Mouse (Mus musculus) thymus, postnatal 36 days (tissue): ENCODE data around the gene Gstm3.

Source experiments
- DNase-seq, 2 experiments: peaks; one replicate each; pipeline ENCODE4 v3.0.0; 2022; ENCODE audit warnings: mixed read lengths in 2 of 2

Gstm3 gene

DNA sequence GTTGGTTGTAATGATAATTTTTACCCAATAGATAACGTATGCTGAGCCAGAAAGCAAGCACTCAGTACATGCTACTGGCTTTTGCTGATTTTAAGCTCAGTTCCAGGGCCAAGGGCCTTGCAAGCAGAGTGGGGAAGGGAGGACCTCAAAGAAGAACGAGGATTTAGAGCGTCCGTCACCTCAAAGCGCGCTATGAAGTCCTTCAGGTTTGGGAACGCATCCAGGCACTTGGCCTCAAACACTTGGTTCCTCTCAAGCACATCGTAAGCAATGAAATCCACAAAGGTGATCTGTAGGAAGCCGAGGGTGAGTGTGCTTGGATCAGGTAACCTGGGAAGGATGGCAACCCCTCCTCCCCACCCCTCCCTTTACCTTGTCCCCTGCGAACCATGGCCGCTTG is 40.4 kb downstream of the Gstm3 start:
- DNase-seq, result no peak

DNA sequence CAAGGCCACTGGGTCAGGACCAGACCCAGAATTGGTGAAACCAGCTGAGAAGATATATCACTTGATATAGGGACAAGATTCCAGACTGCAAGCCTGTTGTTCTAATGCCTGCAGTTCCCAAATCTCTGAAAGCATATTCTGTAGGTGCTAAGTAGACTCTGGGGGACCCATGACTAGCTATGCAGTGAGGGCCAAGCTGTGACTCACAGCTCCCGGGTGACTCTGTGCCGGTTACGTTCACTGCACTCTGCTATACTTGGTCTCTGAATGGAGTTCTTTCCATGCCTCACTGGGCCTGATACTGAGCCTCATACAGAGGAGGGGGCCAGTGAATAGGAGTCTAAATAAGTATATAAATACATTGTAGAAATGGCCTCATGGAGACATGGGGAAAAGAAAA is 41.2 kb downstream of the Gstm3 start:
- DNase-seq, result no peak

GRCm38 (mm10) chr3:107925335-107925734 is 43.7 kb downstream of the Gstm3 start:
- DNase-seq, result no peak

DNA sequence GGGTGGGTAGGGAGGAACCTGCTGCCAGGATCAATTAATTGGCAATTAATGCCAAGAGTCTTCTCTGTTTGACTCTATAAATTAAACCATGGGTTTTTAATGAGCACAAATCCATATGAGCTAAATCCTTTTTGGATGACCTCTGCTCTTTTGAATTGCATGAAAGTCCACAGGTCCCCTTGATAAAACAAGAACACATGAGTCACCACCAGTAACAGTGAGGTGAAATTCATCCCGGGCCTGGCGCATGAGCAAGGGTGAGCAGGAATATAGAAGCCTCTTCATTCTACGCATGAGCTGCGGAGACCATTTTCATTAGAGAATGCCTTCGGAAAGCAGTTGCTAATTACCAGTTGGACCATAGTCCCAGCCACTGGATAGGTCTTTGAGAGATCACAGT is 48.7 kb downstream of the Gstm3 start:
- no peak for DNase-seq

DNA sequence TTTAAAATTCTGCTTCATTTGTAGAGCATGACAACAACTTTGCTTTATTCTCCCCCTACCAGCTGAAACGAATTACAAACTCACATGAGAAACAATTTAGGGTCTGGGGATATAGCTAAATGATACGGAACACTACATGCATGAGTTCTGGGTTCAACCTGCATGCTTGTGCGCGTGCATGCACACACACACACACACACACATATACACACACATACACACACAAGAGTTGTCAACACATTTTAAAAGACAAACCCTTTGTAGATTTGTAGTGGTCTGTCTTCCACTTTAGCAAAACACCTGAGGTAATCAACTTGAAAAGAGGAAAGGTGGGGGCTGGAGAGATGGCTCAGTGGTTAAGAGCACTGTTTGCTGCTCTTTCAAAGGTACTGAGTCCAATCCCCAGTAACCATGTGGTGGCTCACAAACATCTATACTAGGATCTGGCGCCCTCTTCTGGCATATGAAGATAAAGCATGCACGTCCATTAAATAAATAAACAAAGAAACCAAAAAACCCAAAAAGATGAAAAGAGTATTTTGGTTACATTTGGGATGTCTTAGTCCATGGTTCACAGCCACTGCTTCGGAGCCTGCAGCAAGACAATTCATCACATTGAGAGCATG is 51.2 kb downstream of the Gstm3 start:
- DNase-seq, result peak in 1 of 2 experiments; percentile 22

- DNase-seq, result no peak
Observed at GRCm38 (mm10) chr3:107917097-107917496, 52.0 kb downstream of the Gstm3 start.

DNA sequence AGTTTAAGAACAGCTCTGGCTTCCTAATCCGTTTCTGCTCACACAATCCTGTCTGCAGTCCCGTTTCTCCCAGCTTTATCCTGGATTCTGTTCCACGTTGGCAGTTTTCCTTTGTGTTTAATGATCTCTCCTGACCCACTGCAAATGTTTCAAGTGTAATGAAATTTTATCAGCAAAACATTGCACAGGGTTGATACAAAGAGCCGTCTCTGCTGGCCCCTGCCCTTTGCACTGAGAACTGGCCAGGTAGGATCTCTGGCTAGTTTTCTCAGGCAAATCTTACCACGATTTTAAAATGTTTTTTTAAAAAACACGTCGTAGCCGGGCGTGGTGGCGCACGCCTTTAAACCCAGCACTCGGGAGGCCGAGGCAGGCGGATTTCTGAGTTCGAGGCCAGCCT is 52.4 kb downstream of the Gstm3 start:
- DNase-seq, result no peak
